Mouse (Mus musculus): ENCODE results near the gene Copz2.
A peak's percentile ranks its signal among the peaks of the same experiment; 100 is the strongest.
"Not testable (repeated sequence)": the region's sequence is repeated elsewhere in the genome, so short reads cannot be mapped to it uniquely, and the experiment has no call there.

The Copz2 gene

DNA sequence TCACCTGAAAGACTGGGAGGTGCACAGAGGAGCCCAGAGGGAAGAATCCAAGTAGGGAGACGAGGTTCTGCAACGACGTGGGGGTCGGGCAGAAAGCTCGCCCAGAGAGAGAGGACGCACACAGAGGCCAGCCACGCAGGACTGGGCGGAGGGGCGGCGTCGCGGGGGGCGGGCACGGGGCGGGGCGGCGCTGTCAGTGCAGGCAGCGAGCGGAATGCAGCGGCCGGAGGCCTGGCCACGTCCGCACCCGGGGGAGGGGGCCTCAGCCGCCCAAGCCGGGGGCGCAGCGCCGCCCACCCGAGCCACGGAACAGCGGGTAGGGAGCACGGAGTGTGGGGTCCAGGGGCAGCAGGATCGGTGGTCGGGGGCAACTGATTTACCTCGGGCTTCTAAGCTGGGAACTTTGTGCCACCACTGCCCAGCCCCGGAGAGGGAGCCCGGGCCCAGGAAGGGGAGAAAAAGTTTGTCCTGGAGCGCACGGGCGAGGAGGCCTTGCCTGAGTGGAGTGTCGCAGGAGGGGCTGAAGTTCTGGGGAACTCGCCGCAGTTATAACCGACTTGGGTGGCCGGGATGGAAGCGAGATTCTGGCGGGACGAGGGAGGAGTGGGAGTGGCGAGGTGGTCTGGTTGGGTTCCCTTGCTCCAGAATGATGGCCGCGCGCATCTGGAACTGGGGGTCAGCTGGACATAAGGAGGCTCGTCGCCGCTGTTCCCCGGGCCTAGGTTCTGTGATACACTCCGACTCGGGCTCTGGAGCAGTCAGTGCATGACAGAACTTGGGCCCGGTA is at the start of gene Copz2:
Gene Copz2, plus strand, starts transcription at position 190 of the 787 bp plus-strand sequence.
- peak; percentile 45 for DNase-seq (ENCODE audit: low spot score)

- DNase-seq (ENCODE audit: low spot score), result no peak
Observed at GRCm38 (mm10) chr11:96805606-96806005, 44.1 kb upstream of the Copz2 start.

GRCm38 (mm10) chr11:96808066-96808465 is 41.6 kb upstream of the Copz2 start:
- DNase-seq (ENCODE audit: low spot score), result no peak

DNA sequence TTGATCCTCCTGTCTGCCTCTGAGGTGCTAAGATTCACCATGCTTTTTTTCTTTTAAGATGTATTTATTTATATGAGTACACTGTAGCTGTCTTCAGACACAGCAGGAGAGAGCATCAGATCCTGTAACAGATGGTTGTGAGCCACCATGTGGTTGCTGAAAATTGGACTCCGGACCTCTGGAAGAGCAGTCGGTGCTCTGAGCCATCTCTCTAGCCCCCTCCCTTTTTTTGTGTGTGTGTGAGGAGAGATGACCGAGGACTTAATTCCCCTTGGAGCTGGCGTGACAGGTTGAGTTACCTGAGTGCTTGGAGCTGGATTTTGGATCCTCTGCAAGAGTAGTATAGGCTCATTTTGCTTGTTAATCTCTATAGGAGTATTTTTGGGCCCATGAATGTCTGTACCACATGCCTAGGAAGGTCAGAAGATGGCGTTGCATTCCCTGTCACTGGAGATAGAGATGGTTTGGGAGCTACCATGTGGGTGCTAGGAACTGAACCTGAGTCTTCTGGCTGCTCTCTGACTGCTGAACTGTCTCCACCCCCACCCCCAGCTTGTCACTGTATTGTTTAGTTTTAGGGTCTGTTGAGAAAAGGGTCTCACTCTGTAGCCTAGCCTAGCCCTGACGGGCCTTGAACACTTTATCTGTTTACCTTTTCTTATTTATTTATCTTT is 40.0 kb upstream of the Copz2 start:
- no peak for DNase-seq (ENCODE audit: low spot score)

DNA sequence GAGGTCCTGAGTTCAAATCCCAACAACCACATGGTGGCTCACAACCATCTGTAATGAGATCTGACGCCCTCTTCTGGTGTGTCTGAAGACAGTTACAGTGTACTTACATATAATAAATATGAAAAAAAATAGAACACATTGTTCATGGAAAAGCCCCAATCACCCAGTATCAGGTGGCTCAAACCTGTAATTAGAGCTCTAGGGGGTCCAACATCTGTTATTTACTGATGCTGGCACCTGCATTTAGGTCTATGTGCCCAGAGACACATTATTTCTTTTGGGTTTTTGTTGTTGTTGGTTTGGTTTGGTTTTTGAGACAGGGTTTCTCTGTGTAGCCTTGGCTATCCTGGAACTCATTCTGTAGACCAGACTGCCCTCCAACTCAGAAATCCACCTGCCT is 38.5 kb upstream of the Copz2 start:
- DNase-seq (ENCODE audit: low spot score), result not testable (repeated sequence)

GRCm38 (mm10) chr11:96813455-96813854 is 36.2 kb upstream of the Copz2 start:
- DNase-seq (ENCODE audit: low spot score), result no peak

DNA sequence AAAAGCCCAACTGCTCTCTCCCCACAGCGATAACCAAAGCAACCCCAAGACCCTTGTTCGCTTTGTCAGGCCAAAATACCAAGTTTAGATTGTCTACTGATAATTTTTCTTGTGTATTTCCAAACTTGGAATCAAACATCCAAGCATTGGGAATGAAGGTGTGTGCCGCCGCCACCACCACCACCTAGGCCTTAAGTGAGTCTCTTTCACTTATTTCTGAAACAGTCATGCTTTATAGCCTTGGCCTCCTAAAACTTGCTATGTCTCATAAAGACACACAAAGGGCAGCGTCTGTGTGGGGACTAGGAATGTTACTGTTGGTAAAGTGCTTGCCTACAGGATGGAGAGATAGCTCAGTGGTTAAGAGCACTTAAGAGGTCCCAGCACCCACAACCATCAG is 35.8 kb upstream of the Copz2 start:
- DNase-seq (ENCODE audit: low spot score), result no peak

GRCm38 (mm10) chr11:96814443-96814842 is 35.2 kb upstream of the Copz2 start:
- no peak for DNase-seq (ENCODE audit: low spot score)

- DNase-seq (ENCODE audit: low spot score), result no peak
Observed at GRCm38 (mm10) chr11:96815895-96816294, 33.8 kb upstream of the Copz2 start.

GRCm38 (mm10) chr11:96816494-96816893 is 33.2 kb upstream of the Copz2 start:
- no peak for DNase-seq (ENCODE audit: low spot score)

DNA sequence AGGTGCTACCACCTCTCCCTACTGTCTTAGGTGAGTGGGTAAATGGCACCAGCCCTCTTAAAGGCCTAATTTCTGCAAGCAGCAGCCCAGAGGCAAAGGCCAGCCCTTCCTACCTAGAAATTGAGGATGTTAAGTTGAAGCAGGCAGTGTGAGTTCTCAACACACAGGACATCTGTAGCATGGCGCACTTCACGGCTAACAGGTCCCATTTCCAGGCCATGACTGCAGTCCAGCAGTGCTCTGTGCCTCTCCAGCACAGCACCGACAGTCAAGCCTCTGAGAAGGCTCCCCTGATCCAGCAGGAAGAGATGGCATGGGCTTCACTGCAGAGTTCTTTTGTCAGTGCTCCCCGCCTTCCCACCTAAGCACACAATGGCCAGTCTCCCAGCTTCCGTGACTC is 32.7 kb upstream of the Copz2 start:
- DNase-seq (ENCODE audit: low spot score), result no peak

- no peak for DNase-seq (ENCODE audit: low spot score)
Observed at GRCm38 (mm10) chr11:96818128-96818710, 31.5 kb upstream of the Copz2 start.

DNA sequence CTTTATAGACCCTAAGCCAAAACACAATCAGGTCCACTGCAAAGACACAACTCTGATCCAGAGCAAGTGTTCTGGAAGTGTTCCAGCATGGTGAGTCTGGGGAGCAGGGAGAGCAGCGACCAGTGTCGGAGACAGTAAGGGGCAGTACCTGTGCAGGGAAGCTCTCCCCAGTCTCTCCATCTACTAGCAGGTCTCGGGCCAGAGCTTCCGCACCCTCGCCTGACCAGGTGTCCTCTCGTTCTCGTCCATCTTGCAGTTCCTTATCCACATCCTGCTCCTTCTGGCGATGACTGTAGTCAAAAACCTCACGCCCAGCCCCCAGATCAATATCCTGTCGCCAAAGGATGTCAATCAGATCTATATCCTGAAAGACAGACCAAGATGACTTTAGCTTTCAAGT is 27.7 kb upstream of the Copz2 start:
- no peak for DNase-seq (ENCODE audit: low spot score)

- no peak for DNase-seq (ENCODE audit: low spot score)
Observed at GRCm38 (mm10) chr11:96822675-96823470, 26.8 kb upstream of the Copz2 start.

- DNase-seq (ENCODE audit: low spot score), result no peak
Observed at GRCm38 (mm10) chr11:96823471-96823837, 26.2 kb upstream of the Copz2 start.

- DNase-seq (ENCODE audit: low spot score), result peak; percentile 49
Observed at GRCm38 (mm10) chr11:96823880-96824782, 25.5 kb upstream of the Copz2 start.

DNA sequence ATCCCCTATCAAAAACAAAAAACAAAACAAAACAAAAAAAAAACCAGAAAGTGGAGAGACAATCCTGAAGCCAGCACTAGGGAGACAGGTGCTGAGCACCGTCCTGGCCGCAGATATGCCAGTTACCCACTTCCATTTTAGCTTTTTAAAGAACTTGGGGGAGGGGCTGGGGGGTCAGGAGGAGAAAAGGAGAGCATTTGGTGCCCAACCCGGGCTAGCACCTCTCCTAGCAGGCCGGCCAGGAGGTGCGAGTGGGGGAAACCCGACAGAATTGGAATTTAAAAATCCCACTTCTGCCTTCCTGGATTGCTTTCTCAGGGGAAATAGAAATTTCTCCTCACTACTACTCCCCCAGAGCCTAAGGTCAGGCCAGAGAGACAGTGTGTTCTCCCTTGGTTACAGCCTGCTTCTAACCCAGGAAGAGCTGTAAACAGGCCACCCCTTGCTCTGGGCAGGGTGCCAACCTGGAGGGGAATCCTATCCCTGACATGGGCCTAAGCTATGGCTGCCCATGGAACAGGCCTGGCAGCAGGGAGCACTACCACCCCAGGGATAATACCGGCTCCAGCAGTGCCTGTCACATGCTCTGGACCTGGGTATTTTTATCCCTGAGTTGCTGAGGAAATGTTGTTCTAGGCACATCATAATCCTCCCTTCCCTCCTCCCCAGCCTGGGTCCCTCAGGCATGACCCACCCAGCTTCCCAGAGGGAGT is 24.7 kb upstream of the Copz2 start:
- DNase-seq (ENCODE audit: low spot score), result peak; percentile 52

DNA sequence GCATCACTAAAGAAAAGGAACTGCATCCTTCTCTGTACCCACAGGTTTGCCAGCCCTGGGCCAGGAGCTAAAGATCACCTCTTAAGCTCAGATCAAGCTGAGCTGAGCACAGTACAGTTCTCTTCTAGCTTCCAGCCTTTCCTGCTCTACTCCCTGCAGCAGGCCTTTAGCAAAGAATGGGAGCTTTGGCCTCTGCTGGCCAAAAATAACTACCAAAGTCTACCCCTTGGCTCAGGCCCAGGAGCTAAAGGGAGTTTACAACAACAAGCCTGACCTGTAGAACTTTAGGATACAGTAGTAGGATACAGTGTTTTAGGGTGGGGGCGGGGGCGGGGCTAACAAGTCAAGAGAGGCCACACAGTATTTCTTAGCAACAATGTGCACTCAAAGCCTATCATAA is 23.2 kb upstream of the Copz2 start:
- DNase-seq (ENCODE audit: low spot score), result no peak

GRCm38 (mm10) chr11:96827062-96827581 is 22.5 kb upstream of the Copz2 start:
- DNase-seq (ENCODE audit: low spot score), result no peak

GRCm38 (mm10) chr11:96827917-96828316 is 21.8 kb upstream of the Copz2 start:
- DNase-seq (ENCODE audit: low spot score), result no peak

Measured in ovary, postnatal 10 days (tissue).